Mouse (Mus musculus) thymus, adult 18-20 months (tissue): ENCODE measurements around the gene Tbcc.
A peak's percentile ranks its signal among the peaks of the same experiment; 100 is the strongest.
"Not testable (repeated sequence)": the region's sequence is repeated elsewhere in the genome, so short reads cannot be mapped to it uniquely, and the experiment has no call there.

Experiments used
- DNase-seq, 2 experiments: peaks; one replicate each; pipeline ENCODE4 v3.0.0; 2022; ENCODE audit warnings: mixed read lengths in 2 of 2

Tbcc gene

DNA sequence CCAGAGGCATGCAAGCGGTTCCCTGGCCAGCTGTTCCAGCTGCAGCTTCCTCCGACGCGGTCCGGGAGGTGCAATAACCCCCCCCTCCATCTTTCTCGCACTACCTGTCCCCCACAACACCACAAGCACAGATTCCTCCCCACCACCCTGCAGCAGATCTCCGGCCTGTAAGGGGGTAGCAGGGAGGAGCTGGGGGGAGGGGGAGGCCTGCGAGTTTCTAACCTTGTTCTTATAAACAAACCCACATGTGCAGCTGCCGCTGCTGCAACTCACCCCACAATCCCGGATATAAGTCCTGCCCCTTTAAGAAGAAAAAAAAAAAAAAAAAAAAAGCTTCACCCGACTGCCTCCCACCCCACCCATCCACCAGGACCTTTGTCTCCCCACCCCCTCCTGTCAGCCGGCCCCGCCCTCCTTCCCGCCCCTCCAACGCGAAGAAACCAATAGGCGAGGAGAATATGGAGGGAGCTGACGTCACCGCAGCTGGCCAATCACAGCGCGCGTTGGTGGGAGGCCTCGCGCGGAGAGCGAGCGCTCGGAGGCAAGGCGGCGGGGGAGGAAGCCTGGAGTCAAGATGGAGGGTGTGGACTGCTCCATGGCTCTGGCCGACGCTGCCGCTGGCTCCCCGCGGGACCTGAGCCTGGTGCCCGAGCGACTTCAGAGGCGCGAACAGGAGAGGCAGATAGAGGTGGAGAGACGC lies at the start of gene Tbcc:
Gene Tbcc, plus strand, starts transcription at position 569 of the 700 bp plus-strand sequence.
- peak; percentile 94 to 96 for DNase-seq

DNA sequence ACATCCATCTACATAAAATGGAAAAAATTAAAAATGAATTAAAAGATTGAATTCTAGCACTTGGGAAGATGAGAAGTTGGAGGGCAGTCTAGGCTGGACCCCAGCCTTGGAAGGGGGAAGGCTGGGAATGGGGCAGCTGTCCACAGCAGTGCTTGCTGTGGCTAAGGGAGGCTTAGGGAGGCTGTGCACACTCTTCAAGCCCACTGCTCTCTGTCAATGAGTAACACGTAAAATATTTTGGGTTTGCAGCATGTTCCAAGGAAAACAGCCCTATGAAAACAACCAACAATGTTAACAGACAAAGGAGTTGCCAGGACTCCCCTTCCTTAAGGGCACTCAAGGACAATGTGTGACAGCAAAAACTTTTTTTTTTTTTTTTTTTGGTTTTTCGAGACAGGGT lies 47.5 kb upstream of the Tbcc start:
- no peak for DNase-seq

DNA sequence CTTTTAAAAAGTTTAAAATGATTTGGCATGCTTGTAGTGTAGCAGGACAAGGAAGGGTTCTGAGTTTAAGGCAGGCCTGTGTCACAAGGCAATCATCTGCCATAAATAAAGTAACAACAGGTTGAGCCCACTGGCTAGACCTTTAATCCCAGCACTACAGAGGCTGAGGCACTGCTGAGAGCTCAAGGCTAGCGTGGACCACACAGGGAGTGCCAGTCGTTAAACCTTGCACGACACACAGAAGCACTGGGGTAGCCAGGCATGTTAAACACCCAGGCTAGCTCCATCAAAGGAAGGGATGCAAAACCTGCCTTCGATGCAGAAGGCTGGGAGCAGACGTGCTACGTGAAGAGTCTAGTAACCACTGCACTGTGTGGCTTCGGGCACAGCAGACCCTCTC lies 46.8 kb upstream of the Tbcc start:
- no peak for DNase-seq

DNA sequence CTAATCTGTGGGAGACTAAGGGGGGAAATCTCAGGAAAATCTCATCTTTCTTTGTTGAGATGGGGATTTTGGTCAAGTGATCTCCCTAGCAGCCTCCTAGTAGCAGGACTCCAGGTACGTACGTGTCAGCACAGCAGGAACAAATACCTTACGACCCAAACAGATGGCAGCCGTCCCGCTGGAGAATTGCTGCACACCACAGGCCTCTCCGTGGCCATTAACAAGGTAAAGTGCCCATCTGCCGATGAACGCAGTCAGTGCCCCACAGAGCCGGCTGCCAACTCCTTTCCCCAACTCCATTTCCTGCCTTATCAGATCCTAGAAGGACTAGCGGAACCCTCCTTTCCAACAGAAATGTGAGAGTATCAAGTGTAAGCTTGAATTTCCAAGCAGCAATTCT lies 45.7 kb upstream of the Tbcc start:
- no peak for DNase-seq

- no peak for DNase-seq
These were observed 45.2 kb upstream of the Tbcc start for GRCm38 (mm10) chr17:46845262-46845661.

DNA sequence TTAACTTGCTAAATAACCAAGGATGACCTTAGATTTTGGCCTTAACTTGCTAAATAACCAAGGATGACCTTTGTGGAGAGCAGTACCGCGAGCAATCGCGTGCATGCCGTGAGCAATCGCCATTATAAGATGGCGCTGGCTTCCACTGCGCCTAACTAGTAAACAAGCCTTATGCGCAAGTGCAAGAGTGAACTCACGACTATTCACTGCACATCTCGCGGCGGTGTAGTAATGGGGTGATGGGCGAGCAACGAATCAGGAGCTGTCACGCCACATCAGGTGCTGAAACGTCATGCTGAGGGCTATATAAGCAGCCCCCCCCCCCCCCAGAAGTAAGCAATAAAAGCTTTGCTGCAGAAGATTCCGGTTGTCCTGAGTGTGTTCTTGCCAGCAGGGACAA lies 43.9 kb upstream of the Tbcc start:
- DNase-seq: not testable (repeated sequence)

DNA sequence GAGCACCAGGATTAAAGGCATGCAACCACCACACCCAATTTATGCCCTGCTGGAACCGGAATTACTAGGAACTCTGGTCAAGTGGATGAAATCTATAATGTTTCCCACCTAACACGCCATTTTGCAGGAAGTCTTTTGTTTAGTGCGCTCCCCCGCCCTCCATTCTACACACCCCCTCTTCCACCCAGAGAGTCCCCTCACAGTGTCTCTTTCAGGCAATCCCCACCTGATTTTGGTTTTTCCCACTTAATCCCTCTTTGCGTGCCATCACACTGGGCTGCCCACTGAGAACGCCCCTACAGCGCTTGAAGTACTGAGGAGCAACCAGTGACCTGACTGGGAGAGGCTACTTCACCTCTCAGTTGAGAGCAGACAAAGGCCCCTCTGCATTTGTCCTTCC lies 43.3 kb upstream of the Tbcc start:
- DNase-seq: no peak

DNA sequence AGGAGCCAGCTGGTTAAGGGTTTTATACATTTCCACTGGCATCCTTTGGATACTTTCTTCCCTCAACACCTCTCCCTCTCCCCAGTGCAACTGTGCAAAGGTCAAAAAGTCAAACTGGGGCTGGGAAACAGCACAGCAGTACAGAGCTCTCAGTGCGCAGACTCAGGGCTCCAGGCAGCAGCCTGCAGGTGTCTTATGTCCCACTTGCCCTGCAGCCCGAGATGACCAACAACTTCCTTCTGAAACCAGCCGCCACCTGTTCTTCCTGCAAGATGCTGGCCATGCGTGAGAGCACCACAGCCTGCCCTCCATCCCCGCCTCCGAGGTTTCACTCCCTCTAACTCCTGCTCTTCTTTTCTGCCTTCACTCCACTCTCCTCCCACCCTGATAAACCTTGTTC lies 37.8 kb upstream of the Tbcc start:
- peak in 1 of 2 experiments; percentile 42 for DNase-seq

- DNase-seq: no peak
These were observed 37.2 kb upstream of the Tbcc start for GRCm38 (mm10) chr17:46853281-46853680.

DNA sequence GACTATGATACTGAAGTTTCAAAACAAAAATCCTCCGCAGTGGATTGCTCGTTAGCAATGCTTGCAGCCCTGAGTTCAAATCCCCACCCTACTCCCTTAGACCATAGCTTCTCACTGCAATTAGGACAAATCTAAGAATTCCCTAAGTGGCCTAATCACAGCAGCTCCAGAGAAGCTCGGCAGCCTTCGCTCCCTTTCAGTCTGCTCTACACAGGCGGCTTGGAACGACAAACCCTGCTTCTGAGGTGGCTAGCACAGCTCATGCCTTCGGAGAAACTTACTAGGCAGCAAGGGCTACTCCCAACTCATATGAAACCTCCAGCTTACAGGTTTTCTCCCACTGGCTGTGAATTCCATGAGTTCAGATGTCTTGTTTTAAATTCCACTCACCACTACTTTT lies 36.4 kb upstream of the Tbcc start:
- DNase-seq: no peak

DNA sequence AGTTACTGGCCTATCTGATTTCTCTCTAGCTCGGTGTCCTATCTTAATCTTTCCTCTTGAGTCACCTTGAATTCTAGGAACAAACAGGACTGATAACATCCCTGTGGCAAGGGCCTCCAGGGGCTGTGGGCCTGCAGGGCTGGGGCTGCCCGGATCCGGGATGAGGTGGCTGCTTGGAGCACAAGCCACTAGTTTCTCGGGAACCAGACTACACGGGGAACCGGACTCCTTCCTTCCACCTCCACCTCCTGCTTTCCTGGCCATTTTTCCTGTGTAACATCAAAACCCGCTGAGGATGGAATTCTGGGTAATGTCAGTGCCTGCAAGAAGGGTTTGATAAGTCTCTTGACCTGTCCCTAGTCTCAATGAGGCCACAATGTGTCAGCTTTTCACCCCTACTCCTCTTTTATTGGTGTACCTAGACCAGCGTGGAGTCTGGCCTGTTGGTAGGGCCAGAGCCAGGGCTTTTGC lies 35.8 kb upstream of the Tbcc start:
- DNase-seq: no peak

DNA sequence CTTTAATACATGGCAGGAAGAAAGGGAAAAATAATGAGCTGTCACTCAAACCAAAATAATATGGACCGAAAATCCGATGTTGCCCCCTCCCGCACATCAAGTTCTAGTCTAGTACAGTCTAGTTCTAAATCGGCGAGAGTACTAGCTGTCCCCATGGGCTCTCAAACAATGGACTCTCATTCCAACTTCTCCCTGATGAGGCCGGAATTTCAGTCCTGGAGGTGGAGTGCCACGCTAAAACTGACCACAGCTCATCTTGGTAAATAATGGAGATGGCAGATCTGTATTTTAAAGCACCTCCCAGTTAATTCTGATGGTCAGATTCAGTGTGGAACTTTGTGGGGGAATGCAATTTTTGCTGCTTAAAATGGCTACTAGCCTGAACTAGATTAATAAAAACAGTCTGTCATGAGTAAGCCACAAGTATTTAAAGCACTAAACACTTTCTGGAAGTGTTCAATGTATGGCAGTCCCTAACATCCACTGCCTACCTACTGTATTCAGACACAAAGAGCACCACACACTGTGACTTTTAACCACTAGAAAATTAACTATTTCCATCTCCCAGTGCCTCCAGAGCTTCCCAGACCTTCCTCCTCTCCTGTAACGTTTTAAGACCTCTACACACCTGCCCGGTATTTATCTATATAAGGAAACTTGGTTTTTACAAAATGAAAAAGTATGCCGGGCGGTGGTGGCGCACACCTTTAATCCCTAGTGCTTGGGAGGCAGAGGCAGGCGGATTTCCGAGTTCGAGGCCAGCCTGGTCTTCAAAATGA lies 35.0 kb upstream of the Tbcc start:
- DNase-seq: no peak

DNA sequence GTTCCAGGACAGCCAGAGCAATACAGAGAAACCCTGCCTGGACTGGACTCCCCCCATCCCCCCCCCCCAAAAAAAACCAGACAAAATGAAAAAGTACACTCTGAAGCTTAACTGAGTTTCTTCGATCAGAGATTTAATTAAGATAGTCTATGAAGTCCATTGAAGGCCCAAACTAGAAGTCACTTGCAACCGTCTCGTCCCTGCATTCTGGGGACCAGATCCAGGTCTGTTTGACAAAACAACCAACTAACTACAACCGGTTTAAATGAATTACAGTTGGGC lies 34.4 kb upstream of the Tbcc start:
- DNase-seq: no peak

DNA sequence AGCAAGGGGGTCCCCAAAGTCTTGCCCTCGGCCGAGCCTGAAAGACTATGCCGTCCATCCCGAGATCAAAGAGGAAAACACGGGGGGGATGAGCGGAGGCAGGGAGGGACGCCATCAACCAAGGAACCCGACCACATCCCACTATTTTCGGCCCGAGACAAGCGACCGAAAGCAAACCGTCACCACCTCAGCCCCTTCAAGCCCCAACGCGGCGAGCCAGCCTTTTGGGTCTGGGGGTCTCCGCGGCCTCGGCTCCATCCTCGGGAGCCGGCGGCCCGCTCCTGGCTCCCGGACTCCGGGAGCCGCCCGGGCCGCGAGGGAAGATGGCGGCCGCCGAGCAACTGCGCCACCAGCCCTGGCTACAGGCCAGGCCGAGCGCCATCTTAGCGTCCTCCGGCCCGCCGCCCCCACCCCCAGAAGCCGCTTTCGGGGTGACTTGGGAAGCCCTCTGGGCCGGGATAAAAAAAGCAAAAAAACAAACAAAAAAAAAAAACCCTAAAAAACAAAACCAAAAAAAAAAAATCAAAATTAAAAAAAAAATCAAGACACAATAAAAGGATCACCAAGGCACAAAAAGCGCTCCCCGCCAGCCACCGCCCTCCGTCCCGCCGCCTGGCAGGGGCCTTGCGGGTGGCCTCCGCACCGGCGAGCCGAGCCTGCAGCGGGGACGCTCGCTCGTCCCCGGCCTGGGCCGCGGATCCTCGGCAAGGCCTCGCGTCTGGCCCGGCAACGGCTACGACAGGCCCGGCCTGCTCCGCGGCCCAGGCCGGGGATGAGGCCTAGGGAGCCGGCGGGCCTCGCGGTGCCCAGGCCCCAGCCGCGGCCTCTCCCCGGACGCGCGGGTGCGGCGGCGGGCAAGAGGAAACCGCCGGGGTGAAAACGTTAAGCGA lies 33.8 kb upstream of the Tbcc start:
- DNase-seq: peak; percentile 46 to 51

GRCm38 (mm10) chr17:46857361-46857902 lies 33.1 kb upstream of the Tbcc start:
- peak; percentile 37 to 57 for DNase-seq

- peak; percentile 35 to 53 for DNase-seq
These were observed 32.4 kb upstream of the Tbcc start, which contains the start of gene Bicral for GRCm38 (mm10) chr17:46857903-46858748. Bicral (minus strand) TSS chr17:46858482.

DNA sequence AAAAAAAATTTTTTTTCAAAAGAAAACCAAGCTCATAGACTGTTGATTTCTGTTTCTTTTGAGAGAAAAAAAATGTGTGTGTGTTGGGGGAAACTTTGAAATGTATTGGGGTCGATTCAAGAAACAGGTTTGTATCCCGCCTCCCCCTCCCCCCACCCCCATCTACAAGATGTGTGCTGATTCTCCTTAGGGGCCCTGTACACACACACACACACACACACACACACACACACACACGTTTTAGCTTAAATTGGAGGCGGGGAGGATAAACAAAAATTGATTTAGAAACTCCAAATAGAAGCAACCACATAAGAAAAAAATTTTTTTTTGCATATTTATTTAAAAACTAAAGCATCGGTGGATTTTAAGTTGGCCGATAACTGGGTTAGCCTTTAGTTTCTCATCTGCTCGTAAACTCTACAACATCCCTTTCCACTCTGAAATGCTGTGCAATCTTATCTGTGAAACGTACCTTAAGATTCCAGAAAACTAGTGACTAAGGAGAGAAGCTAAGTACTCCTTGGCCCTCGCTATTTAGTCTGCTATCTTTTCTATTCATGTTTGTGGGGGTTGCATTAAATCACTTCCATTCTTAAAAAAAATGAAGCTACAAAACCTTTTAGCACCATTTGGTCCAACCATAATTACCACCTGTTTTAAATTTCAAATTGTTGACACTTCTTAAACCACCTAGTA lies 31.6 kb upstream of the Tbcc start:
- no peak for DNase-seq

DNA sequence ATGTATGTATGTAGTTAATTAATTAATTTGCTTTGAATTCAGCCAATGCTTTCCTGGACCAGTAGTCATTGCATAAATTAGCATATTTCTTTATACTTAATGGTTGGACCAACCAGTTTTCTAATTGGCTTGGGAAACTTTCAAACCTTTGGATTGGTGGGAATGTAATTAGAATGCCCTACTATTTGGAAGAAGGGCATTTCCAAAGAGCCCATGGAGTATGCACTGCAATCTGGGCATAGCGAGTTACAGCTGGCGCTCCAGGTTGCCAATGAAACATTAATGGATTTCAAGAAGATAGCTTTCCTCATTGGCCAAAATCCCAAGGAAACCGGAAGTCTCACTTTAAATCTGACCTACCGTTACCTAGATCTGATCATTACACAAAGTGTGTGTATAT lies 30.4 kb upstream of the Tbcc start:
- DNase-seq: no peak

DNA sequence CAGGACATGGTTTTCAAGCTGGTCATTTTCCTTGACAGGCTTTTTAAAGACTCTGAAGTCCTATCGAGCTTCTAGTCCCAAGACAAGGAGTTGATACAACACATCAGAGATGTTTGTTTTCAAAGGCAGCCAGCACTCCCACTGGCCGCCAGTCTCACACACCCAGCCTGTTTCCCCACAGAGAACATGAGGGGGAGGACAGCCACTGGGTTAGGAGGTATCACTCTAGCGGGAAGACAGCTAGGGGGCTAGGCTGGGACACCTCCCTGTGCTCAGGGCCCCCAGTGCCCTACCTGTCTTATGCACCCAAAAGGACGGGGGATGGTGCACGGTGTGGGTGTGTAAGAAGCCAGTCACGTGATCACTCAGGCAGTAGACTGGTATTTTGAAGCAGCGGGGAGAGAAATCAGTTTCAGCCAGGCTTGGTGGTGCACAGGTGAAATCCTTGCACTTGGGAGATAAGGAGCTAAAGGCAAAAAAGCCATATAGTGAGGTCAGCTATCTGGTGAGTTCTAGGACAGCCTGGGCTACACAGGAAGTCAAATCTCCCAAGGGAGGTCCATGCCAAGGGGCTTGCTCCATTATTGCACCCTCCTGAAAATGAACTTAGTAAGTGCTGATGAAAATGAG lies 25.8 kb upstream of the Tbcc start:
- DNase-seq: no peak

DNA sequence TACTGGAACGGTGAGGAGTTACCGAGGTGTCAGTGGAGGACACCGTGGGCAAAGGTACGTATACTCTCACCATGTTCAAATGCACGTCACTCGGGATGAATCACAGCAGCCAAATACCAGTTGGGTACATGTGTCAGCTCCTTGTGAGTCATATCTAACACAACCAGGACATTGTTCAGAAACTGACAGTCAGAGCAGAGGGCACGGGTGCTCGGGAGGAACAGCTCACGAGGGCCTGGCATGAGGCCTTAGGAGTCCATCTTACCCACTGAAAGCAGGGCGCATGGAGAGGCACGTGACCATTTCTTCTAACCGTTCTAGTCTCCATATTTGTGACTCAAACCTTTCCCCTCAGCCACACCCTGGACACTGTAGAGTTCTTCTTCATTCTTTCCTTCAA lies 23.6 kb upstream of the Tbcc start:
- DNase-seq: no peak

GRCm38 (mm10) chr17:46870204-46870798 lies 20.2 kb upstream of the Tbcc start:
- DNase-seq: peak in 1 of 2 experiments; percentile 53
